Mouse (Mus musculus) liver, postnatal 0 days (tissue): ENCODE measurements around the gene Apcs. TPM values are rescaled to one million over a fixed set of nuclear protein-coding genes. Genes with fewer than 3 reads are reported as not detected.

Source experiments
- ATAC-seq: fragments of 200-750 bp; cut with Nextera tagmentation; 2 replicates; pipeline ENCODE4 v1.8.0; 2017; ENCODE audit warnings: mild to moderate bottlenecking, moderate library complexity
- DNase-seq: peaks from one replicate; pipeline ENCODE4 v3.0.0-alpha.2; 2016
- H3K27ac ChIP-seq: fragments of 300-500 bp; sonication (generic); 2 replicates; pipeline ENCODE4 v1.5.1; 2014; ENCODE audit warnings: antibody characterized with exemption, moderate library complexity, mild to moderate bottlenecking, low read depth
- H3K27me3 ChIP-seq: fragments of 300-500 bp; sonication (generic); 2 replicates; pipeline ENCODE4 v1.6.1; 2014; ENCODE audit warnings: low read length, control low read depth, mixed read lengths; ENCODE audit not compliant: insufficient read depth
- H3K36me3 ChIP-seq: fragments of 300-500 bp; sonication (generic); replicated peaks from 2 replicates; pipeline ENCODE4 v1.6.1; 2014; ENCODE audit warnings: mild to moderate bottlenecking, control low read depth, low read length, moderate library complexity, mixed read lengths; ENCODE audit not compliant: insufficient read depth
- H3K4me1 ChIP-seq: fragments of 300-500 bp; sonication (generic); 2 replicates; pipeline ENCODE4 v1.6.1; 2014; ENCODE audit warnings: antibody characterized with exemption, mild to moderate bottlenecking, control low read depth; ENCODE audit not compliant: insufficient read depth
- H3K4me2 ChIP-seq: fragments of 300-500 bp; sonication (generic); 2 replicates; pipeline ENCODE4 v1.6.1; 2014; ENCODE audit warnings: low read depth, mild to moderate bottlenecking, low read length, moderate library complexity, mixed read lengths
- H3K4me3 ChIP-seq: fragments of 300-500 bp; sonication (generic); 2 replicates; pipeline ENCODE4 v1.5.1; 2014; ENCODE audit warnings: low read depth, low read length
- H3K9ac ChIP-seq: fragments of 300-500 bp; sonication (generic); replicated peaks from 2 replicates; pipeline ENCODE4 v1.6.1; 2014; ENCODE audit warnings: mild to moderate bottlenecking, moderate library complexity
- H3K9me3 ChIP-seq: fragments of 300-500 bp; sonication (generic); 2 replicates; pipeline ENCODE4 v1.6.1; 2016; ENCODE audit warnings: mild to moderate bottlenecking, control low read depth, low read length, mixed read lengths
- CTCF ChIP-seq: sonication (generic); IDR thresholded peaks from 2 replicates; pipeline ENCODE4 v1.5.1; 2016; ENCODE audit warnings: antibody characterized with exemption, low read depth
- EP300 ChIP-seq: IDR thresholded peaks from 2 replicates; pipeline ENCODE4 v1.6.1; 2016; ENCODE audit warnings: antibody characterized with exemption, low read depth, mild to moderate bottlenecking
- WGBS: fragments of 180-500 bp; shearing (Covaris S2); extraction: QIAGEN DNeasy Blood & Tissue Kit; methylation state at CpG from one replicate; pipeline ENCODE4 v1.1.7; 2014; ENCODE audit not compliant: insufficient replicate concordance; 5-methylcytosine and 5-hydroxymethylcytosine counted together
- polyA plus RNA-seq: library from polyadenylated mRNA; unstranded; fragments of >200 nt; fragmentation: Nextera tagmentation; extraction: Ambion mirVana; gene quantifications from 2 replicates; pipeline ENCODE4 v1.2.1, GENCODE M21; 2015

The Apcs gene
- 2,968 and 3,163 TPM in 2 replicates for polyA plus RNA-seq

- Histone ChIP-seq H3K4me3 (peak within 1 kb of the TSS; percentile 33), H3K4me2 (peak within 1 kb of the TSS; percentile 58), H3K36me3 (no peaks in the 10 kb centered on the region), H3K4me1 (no peaks in the 10 kb centered on the region), H3K9ac (peak within 1 kb of the TSS; percentile 17), H3K9me3 (no peaks in the 10 kb centered on the region), H3K27ac (peak within 1 kb of the TSS; percentile 83), H3K27me3 (no peaks in the 10 kb centered on the region)
- 37% methylated on average over 2 of the region's 2 CpGs for WGBS
- DNase-seq (peak; percentile 24), ATAC-seq (peak; percentile 94)
- TF ChIP-seq CTCF (no peak), EP300 (peak; percentile 71)
Measured at GRCm38 (mm10) chr1:172894777-172895357, at the start of gene Apcs. Gene Apcs, minus strand, starts transcription at chr1:172895041.

- DNase-seq (no peak), ATAC-seq (peak; percentile 86)
- Histone ChIP-seq H3K4me3 (no peak overlapping the region), H3K27ac (peak overlapping the region; percentile 80), H3K9ac (no peak overlapping the region), H3K27me3 (no peaks in the 10 kb centered on the region), H3K36me3 (no peaks in the 10 kb centered on the region), H3K4me2 (no peak overlapping the region), H3K4me1 (no peaks in the 10 kb centered on the region; the same call in 1 of the 2 replicates), H3K9me3 (no peaks in the 10 kb centered on the region)
- no peak for TF ChIP-seq CTCF
- peak; percentile 82 for TF ChIP-seq EP300
- 61% methylated on average over 2 of the region's 2 CpGs for WGBS
Measured at GRCm38 (mm10) chr1:172932197-172932596, 37.4 kb upstream of the Apcs start.

- Histone ChIP-seq H3K4me3 (no peak overlapping the region), H3K4me2 (no peak overlapping the region), H3K27me3 (no peaks in the 10 kb centered on the region), H3K9ac (no peak overlapping the region), H3K36me3 (no peaks in the 10 kb centered on the region), H3K27ac (no peak overlapping the region), H3K9me3 (no peaks in the 10 kb centered on the region), H3K4me1 (no peaks in the 10 kb centered on the region)
- no peak for TF ChIP-seq CTCF
- no peak for TF ChIP-seq EP300
- DNase-seq, result no peak
- WGBS, result 75% methylated on average over 2 of the region's 2 CpGs
- no peak for ATAC-seq
Measured at GRCm38 (mm10) chr1:172918450-172918849, 23.6 kb upstream of the Apcs start.

- no peak overlapping the region for H3K4me3 ChIP-seq
- no peak overlapping the region for H3K27ac ChIP-seq
- H3K9me3 ChIP-seq, result no peaks in the 10 kb centered on the region
- no peaks in the 10 kb centered on the region for H3K4me1 ChIP-seq
- H3K27me3 ChIP-seq, result no peaks in the 10 kb centered on the region
- H3K9ac ChIP-seq, result no peak overlapping the region
- no peak overlapping the region for H3K4me2 ChIP-seq
- ATAC-seq (no peak), DNase-seq (no peak)
- no peaks in the 10 kb centered on the region for H3K36me3 ChIP-seq
- 56% methylated on average over 1 of the region's 1 CpGs for WGBS
- TF ChIP-seq EP300 (no peak), CTCF (no peak)
Measured at GRCm38 (mm10) chr1:172917115-172917514, 22.3 kb upstream of the Apcs start.

- no peak overlapping the region for H3K4me2 ChIP-seq
- no peaks in the 10 kb centered on the region for H3K36me3 ChIP-seq
- H3K9ac ChIP-seq, result no peak overlapping the region
- H3K4me3 ChIP-seq, result no peak overlapping the region
- ATAC-seq (peak; percentile 99), DNase-seq (no peak)
- H3K27ac ChIP-seq, result peak overlapping the region; percentile 94
- H3K27me3 ChIP-seq, result no peaks in the 10 kb centered on the region
- H3K4me1 ChIP-seq, result no peaks in the 10 kb centered on the region
- TF ChIP-seq EP300 (peak; percentile 81), CTCF (no peak)
- no peaks in the 10 kb centered on the region for H3K9me3 ChIP-seq
Measured at GRCm38 (mm10) chr1:172903313-172903712, 8.5 kb upstream of the Apcs start.

- H3K27me3 ChIP-seq, result no peaks in the 10 kb centered on the region
- ATAC-seq (peak; percentile 41), DNase-seq (no peak)
- H3K36me3 ChIP-seq, result no peaks in the 10 kb centered on the region
- H3K27ac ChIP-seq, result peak overlapping the region; percentile 83
- H3K9ac ChIP-seq, result no peak overlapping the region
- TF ChIP-seq EP300, result no peak
- TF ChIP-seq CTCF, result no peak
- 67% methylated on average over 2 of the region's 2 CpGs for WGBS
- H3K4me2 ChIP-seq, result peak overlapping the region; percentile 58; the same call in 1 of the 2 replicates
- H3K9me3 ChIP-seq, result no peaks in the 10 kb centered on the region
- no peak overlapping the region for H3K4me3 ChIP-seq
- H3K4me1 ChIP-seq, result no peaks in the 10 kb centered on the region
Measured at GRCm38 (mm10) chr1:172895435-172895834, 594 bp upstream of the Apcs start.
